Mouse (Mus musculus): ENCODE measurements around the gene Ppcs. TPM values are rescaled to one million over a fixed set of nuclear protein-coding genes. Genes with fewer than 3 reads are reported as not detected.

Ppcs gene
- polyA plus RNA-seq, 1 experiment, result 9.1 TPM

GRCm38 (mm10) chr4:119442539-119442938 lies 20.3 kb upstream of the Ppcs start:
- Histone ChIP-seq H3ac (ENCODE audit: control insufficient read depth, insufficient read length) (no peak overlapping the region), H3K36me3 (ENCODE audit: control insufficient read depth, insufficient read depth) (no peaks in the 10 kb centered on the region), H3K27me3 (ENCODE audit: control insufficient read depth, insufficient read depth, insufficient read length) (no peaks in the 10 kb centered on the region), H3K4me3 (no peak overlapping the region), H3K4me2 (ENCODE audit: low read depth) (no peak overlapping the region), H3K79me2 (ENCODE audit: control insufficient read depth, insufficient read depth) (no peaks in the 10 kb centered on the region)
- no peak for TF ChIP-seq USF1 (IDR thresholded peaks at IDR 0.05; ENCODE audit: low read depth)
- TF ChIP-seq MYOG (IDR thresholded peaks at IDR 0.05; ENCODE audit: control insufficient read depth in 1 of 3, insufficient read depth in 1 of 3, insufficient read length in 2 of 3, low read depth in 2 of 3), result no peak

- peaks cover 2% of the 10 kb centered on the region for H3K27me3 ChIP-seq (ENCODE audit: control insufficient read depth, insufficient read depth, insufficient read length)
- no peak overlapping the region for H3K4me2 ChIP-seq (ENCODE audit: low read depth)
- no peaks in the 10 kb centered on the region for H3K36me3 ChIP-seq (ENCODE audit: control insufficient read depth, insufficient read depth)
- TF ChIP-seq POLR2AphosphoS2 (IDR thresholded peaks at IDR 0.05; ENCODE audit: insufficient read length, low read depth), result no peak
- no peak for TF ChIP-seq E2F4 (IDR thresholded peaks at IDR 0.05; ENCODE audit: insufficient read depth)
- no peak for TF ChIP-seq MYOD1 (IDR thresholded peaks at IDR 0.05; ENCODE audit: control insufficient read depth in 1 of 3, insufficient read length in 2 of 3, low read depth in 2 of 3)
- no peak for TF ChIP-seq REST (IDR thresholded peaks at IDR 0.05; ENCODE audit: insufficient read depth, insufficient read length)
- TF ChIP-seq POLR2A (IDR thresholded peaks at IDR 0.05; ENCODE audit: insufficient read length, low read depth), result no peak
- TF ChIP-seq MYOG (IDR thresholded peaks at IDR 0.05; ENCODE audit: control insufficient read depth in 1 of 3, insufficient read depth in 1 of 3, insufficient read length in 2 of 3, low read depth in 2 of 3), result no peak
- no peak for TF ChIP-seq CEBPB (IDR thresholded peaks at IDR 0.05; ENCODE audit: insufficient read depth, poor library complexity, severe bottlenecking)
- no peak for TF ChIP-seq TCF12 (IDR thresholded peaks at IDR 0.05; ENCODE audit: insufficient read depth, poor library complexity, severe bottlenecking)
- no peak for TF ChIP-seq SRF (IDR thresholded peaks at IDR 0.05; ENCODE audit: control insufficient read depth, insufficient read length, low read depth)
- no peak for TF ChIP-seq TCF3 (IDR thresholded peaks at IDR 0.05; ENCODE audit: insufficient read length, low read depth)
- no peak overlapping the region for H3K4me3 ChIP-seq
- no peak overlapping the region for H3ac ChIP-seq (ENCODE audit: control insufficient read depth, insufficient read length)
- no peaks in the 10 kb centered on the region for H3K79me2 ChIP-seq (ENCODE audit: control insufficient read depth, insufficient read depth)
Measured at GRCm38 (mm10) chr4:119441836-119442235, 19.6 kb upstream of the Ppcs start.

DNA sequence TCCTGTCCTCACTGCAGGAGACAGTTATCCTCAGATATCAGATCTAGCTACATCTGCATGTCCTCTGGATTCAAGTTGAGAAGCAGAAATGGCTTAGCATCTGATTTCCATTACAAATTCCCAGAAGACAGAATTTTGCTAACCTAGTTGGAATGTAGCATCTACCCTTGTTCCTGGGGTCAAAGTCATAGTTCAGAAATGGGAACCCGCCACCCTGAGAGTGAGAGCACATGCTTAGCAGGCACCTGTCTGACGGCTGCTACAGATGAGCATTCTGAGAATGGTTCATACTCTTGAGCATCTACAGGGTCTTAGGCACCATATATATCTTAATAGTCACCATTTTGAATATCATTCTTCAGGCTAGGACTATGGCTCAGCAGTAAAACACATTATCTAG lies 15.7 kb upstream of the Ppcs start:
- no peaks in the 10 kb centered on the region for H3K36me3 ChIP-seq (ENCODE audit: control insufficient read depth, insufficient read depth)
- H3K27me3 ChIP-seq (ENCODE audit: control insufficient read depth, insufficient read depth, insufficient read length), result peaks cover 19% of the 10 kb centered on the region
- TF ChIP-seq USF1 (IDR thresholded peaks at IDR 0.05; ENCODE audit: low read depth) (no peak), E2F4 (IDR thresholded peaks at IDR 0.05; ENCODE audit: insufficient read depth) (no peak), POLR2AphosphoS2 (IDR thresholded peaks at IDR 0.05; ENCODE audit: insufficient read length, low read depth) (no peak), TCF3 (IDR thresholded peaks at IDR 0.05; ENCODE audit: insufficient read length, low read depth) (no peak), REST (IDR thresholded peaks at IDR 0.05; ENCODE audit: insufficient read depth, insufficient read length) (no peak), MYOD1 (IDR thresholded peaks at IDR 0.05; ENCODE audit: control insufficient read depth in 1 of 3, insufficient read length in 2 of 3, low read depth in 2 of 3) (no peak), SRF (IDR thresholded peaks at IDR 0.05; ENCODE audit: control insufficient read depth, insufficient read length, low read depth) (no peak), CEBPB (IDR thresholded peaks at IDR 0.05; ENCODE audit: insufficient read depth, poor library complexity, severe bottlenecking) (no peak), MAX (IDR thresholded peaks at IDR 0.05; ENCODE audit: low read depth) (no peak), MYOG (IDR thresholded peaks at IDR 0.05; ENCODE audit: control insufficient read depth in 1 of 3, insufficient read depth in 1 of 3, insufficient read length in 2 of 3, low read depth in 2 of 3) (no peak), POLR2A (IDR thresholded peaks at IDR 0.05; ENCODE audit: insufficient read length, low read depth) (no peak), TCF12 (IDR thresholded peaks at IDR 0.05; ENCODE audit: insufficient read depth, poor library complexity, severe bottlenecking) (no peak)
- H3K4me3 ChIP-seq, result no peak overlapping the region
- H3K4me2 ChIP-seq (ENCODE audit: low read depth), result no peak overlapping the region
- H3ac ChIP-seq (ENCODE audit: control insufficient read depth, insufficient read length), result no peak overlapping the region
- H3K79me2 ChIP-seq (ENCODE audit: control insufficient read depth, insufficient read depth), result no peaks in the 10 kb centered on the region

DNA sequence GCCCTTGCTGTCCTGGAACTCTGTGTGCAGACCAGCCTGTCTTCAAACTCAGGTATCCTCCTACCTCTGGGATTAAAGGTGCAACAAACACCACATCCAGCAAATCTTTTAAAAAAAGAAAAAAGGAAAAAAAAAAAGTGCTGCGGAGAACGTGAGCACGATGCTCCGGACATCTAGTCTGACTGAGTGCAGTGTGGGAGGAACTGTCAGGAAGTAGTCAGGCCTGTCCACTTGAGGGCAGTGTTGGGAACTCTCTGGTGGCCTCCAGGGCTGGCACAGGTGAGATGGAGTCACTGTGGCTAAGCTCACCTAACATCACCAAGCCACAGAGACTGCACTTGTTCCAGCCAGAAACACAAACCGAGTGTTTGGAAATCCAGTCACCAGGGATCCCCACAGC lies 8.5 kb upstream of the Ppcs start:
- Histone ChIP-seq H3K79me2 (ENCODE audit: control insufficient read depth, insufficient read depth) (no peaks in the 10 kb centered on the region), H3K27me3 (ENCODE audit: control insufficient read depth, insufficient read depth, insufficient read length) (peaks cover 18% of the 10 kb centered on the region), H3K4me2 (ENCODE audit: low read depth) (no peak overlapping the region), H3K36me3 (ENCODE audit: control insufficient read depth, insufficient read depth) (no peaks in the 10 kb centered on the region), H3ac (ENCODE audit: control insufficient read depth, insufficient read length) (no peak overlapping the region), H3K4me3 (no peak overlapping the region)
- no peak for TF ChIP-seq TCF12 (IDR thresholded peaks at IDR 0.05; ENCODE audit: insufficient read depth, poor library complexity, severe bottlenecking)
- no peak for TF ChIP-seq SRF (IDR thresholded peaks at IDR 0.05; ENCODE audit: control insufficient read depth, insufficient read length, low read depth)
- no peak for TF ChIP-seq POLR2A (IDR thresholded peaks at IDR 0.05; ENCODE audit: insufficient read length, low read depth)
- TF ChIP-seq POLR2AphosphoS2 (IDR thresholded peaks at IDR 0.05; ENCODE audit: insufficient read length, low read depth), result no peak
- TF ChIP-seq MYOG (IDR thresholded peaks at IDR 0.05; ENCODE audit: control insufficient read depth in 1 of 3, insufficient read depth in 1 of 3, insufficient read length in 2 of 3, low read depth in 2 of 3), result no peak
- no peak for TF ChIP-seq MAX (IDR thresholded peaks at IDR 0.05; ENCODE audit: low read depth)
- no peak for TF ChIP-seq REST (IDR thresholded peaks at IDR 0.05; ENCODE audit: insufficient read depth, insufficient read length)
- no peak for TF ChIP-seq E2F4 (IDR thresholded peaks at IDR 0.05; ENCODE audit: insufficient read depth)
- no peak for TF ChIP-seq USF1 (IDR thresholded peaks at IDR 0.05; ENCODE audit: low read depth)
- TF ChIP-seq MYOD1 (IDR thresholded peaks at IDR 0.05; ENCODE audit: control insufficient read depth in 1 of 3, insufficient read length in 2 of 3, low read depth in 2 of 3), result no peak
- TF ChIP-seq CEBPB (IDR thresholded peaks at IDR 0.05; ENCODE audit: insufficient read depth, poor library complexity, severe bottlenecking), result no peak
- no peak for TF ChIP-seq TCF3 (IDR thresholded peaks at IDR 0.05; ENCODE audit: insufficient read length, low read depth)

GRCm38 (mm10) chr4:119427680-119428079 lies 5.5 kb upstream of the Ppcs start:
- Histone ChIP-seq H3K36me3 (ENCODE audit: control insufficient read depth, insufficient read depth) (no peaks in the 10 kb centered on the region), H3K4me2 (ENCODE audit: low read depth) (no peak overlapping the region), H3K27me3 (ENCODE audit: control insufficient read depth, insufficient read depth, insufficient read length) (peaks cover 5% of the 10 kb centered on the region), H3ac (ENCODE audit: control insufficient read depth, insufficient read length) (no peak overlapping the region), H3K79me2 (ENCODE audit: control insufficient read depth, insufficient read depth) (no peaks in the 10 kb centered on the region), H3K4me3 (no peak overlapping the region)
- TF ChIP-seq SRF (IDR thresholded peaks at IDR 0.05; ENCODE audit: control insufficient read depth, insufficient read length, low read depth) (no peak), CEBPB (IDR thresholded peaks at IDR 0.05; ENCODE audit: insufficient read depth, poor library complexity, severe bottlenecking) (no peak), E2F4 (IDR thresholded peaks at IDR 0.05; ENCODE audit: insufficient read depth) (no peak), MAX (IDR thresholded peaks at IDR 0.05; ENCODE audit: low read depth) (no peak), MYOD1 (IDR thresholded peaks at IDR 0.05; ENCODE audit: control insufficient read depth in 1 of 3, insufficient read length in 2 of 3, low read depth in 2 of 3) (no peak), POLR2A (IDR thresholded peaks at IDR 0.05; ENCODE audit: insufficient read length, low read depth) (no peak), REST (IDR thresholded peaks at IDR 0.05; ENCODE audit: insufficient read depth, insufficient read length) (no peak), TCF3 (IDR thresholded peaks at IDR 0.05; ENCODE audit: insufficient read length, low read depth) (no peak)
